Mouse (Mus musculus) limb, embryonic 12.5 days (tissue): ENCODE results near the gene Gm44805. TPM values are rescaled to one million over a fixed set of nuclear protein-coding genes. Genes with fewer than 3 reads are reported as not detected.

Experiments
- ATAC-seq: fragments of 200-750 bp; cut with Nextera tagmentation; 2 replicates; pipeline ENCODE4 v1.8.0; 2017; ENCODE audit warnings: low read depth, moderate TSS enrichment; ENCODE audit not compliant: insufficient number of reproducible peaks, insufficient read depth, low FRiP score, low TSS enrichment
- H3K27ac ChIP-seq: fragments of 300-500 bp; sonication (generic); 2 replicates; pipeline ENCODE4 v1.5.1; 2016; ENCODE audit warnings: mild to moderate bottlenecking, moderate library complexity
- H3K27me3 ChIP-seq: fragments of 300-500 bp; sonication (generic); 2 replicates; pipeline ENCODE4 v1.6.1; 2016; ENCODE audit warnings: mild to moderate bottlenecking, moderate library complexity
- H3K36me3 ChIP-seq: fragments of 300-500 bp; sonication (generic); 2 replicates; pipeline ENCODE4 v1.6.1; 2016; ENCODE audit warnings: mild to moderate bottlenecking, moderate library complexity
- H3K4me1 ChIP-seq: fragments of 300-500 bp; sonication (generic); replicated peaks from 2 replicates; pipeline ENCODE4 v1.6.1; 2016
- H3K4me2 ChIP-seq: fragments of 300-500 bp; sonication (generic); 2 replicates; pipeline ENCODE4 v1.6.1; 2016; ENCODE audit warnings: mild to moderate bottlenecking, moderate library complexity
- H3K4me3 ChIP-seq: fragments of 300-500 bp; sonication (generic); replicated peaks from 2 replicates; pipeline ENCODE4 v1.5.1; 2016; ENCODE audit warnings: mild to moderate bottlenecking
- H3K9ac ChIP-seq: fragments of 300-500 bp; sonication (generic); replicated peaks from 2 replicates; pipeline ENCODE4 v1.6.1; 2016; ENCODE audit warnings: mild to moderate bottlenecking, moderate library complexity
- H3K9me3 ChIP-seq: fragments of 300-500 bp; sonication (generic); 2 replicates; pipeline ENCODE4 v1.6.1; 2016; ENCODE audit warnings: mild to moderate bottlenecking, moderate library complexity
- WGBS: fragments of 180-500 bp; shearing (Covaris S2); methylation state at CpG from one replicate; pipeline ENCODE4 v1.1.7; 2016; 5-methylcytosine and 5-hydroxymethylcytosine counted together
- polyA plus RNA-seq: library from polyadenylated mRNA; unstranded; fragments of >200 nt; fragmentation: Nextera tagmentation; extraction: Ambion mirVana; gene quantifications from 2 replicates; pipeline ENCODE4 v1.2.1, GENCODE M21; 2016

Gene Gm44805
- polyA plus RNA-seq: not detected in 2 replicates

GRCm38 (mm10) chr7:19681202-19681694, at the start of gene Gm44805, which contains the start of gene Apoc4:
Gene Gm44805, minus strand, starts transcription at chr7:19681423.
Gene Apoc4, minus strand, starts transcription at chr7:19681479.
- 53% methylated on average over 8 of the region's 8 CpGs for WGBS

GRCm38 (mm10) chr7:19726541-19726940, 45.3 kb upstream of the Gm44805 start:
- H3K27ac ChIP-seq: no peak overlapping the region
- H3K4me3 ChIP-seq: no peak overlapping the region
- peaks cover under 1% of the 10 kb centered on the region for H3K9me3 ChIP-seq
- H3K4me1 ChIP-seq: no peaks in the 10 kb centered on the region
- WGBS: 95% methylated on average over 4 of the region's 4 CpGs
- no peak for ATAC-seq
- peaks cover 93% of the 10 kb centered on the region for H3K36me3 ChIP-seq
- H3K9ac ChIP-seq: no peak overlapping the region
- H3K27me3 ChIP-seq: no peaks in the 10 kb centered on the region
- H3K4me2 ChIP-seq: no peak overlapping the region

More at GRCm38 (mm10) chr7:19681202-19681694, at the start of gene Gm44805, which contains the start of gene Apoc4:
- Histone ChIP-seq H3K4me3 (no peak within 1 kb of the TSS), H3K36me3 (no peaks in the 10 kb centered on the region), H3K4me1 (no peaks in the 10 kb centered on the region), H3K4me2 (no peak within 1 kb of the TSS), H3K27me3 (no peaks in the 10 kb centered on the region), H3K9ac (no peak within 1 kb of the TSS), H3K27ac (no peak within 1 kb of the TSS), H3K9me3 (no peaks in the 10 kb centered on the region)
- no peak for ATAC-seq

- no peaks in the 10 kb centered on the region for H3K4me1 ChIP-seq
- no peak overlapping the region for H3K4me3 ChIP-seq
- no peak overlapping the region for H3K4me2 ChIP-seq
- peaks cover 13% of the 10 kb centered on the region for H3K9me3 ChIP-seq
- H3K9ac ChIP-seq: no peak overlapping the region
- WGBS: 93% methylated on average over 12 of the region's 12 CpGs
- H3K27me3 ChIP-seq: no peaks in the 10 kb centered on the region
- no peak for ATAC-seq
- peaks cover 93% of the 10 kb centered on the region for H3K36me3 ChIP-seq
- no peak overlapping the region for H3K27ac ChIP-seq
These were observed 42.9 kb upstream of the Gm44805 start for GRCm38 (mm10) chr7:19724167-19724566.

- Histone ChIP-seq H3K27me3 (no peaks in the 10 kb centered on the region), H3K27ac (no peak overlapping the region), H3K4me3 (no peak overlapping the region), H3K4me2 (no peak overlapping the region), H3K4me1 (no peaks in the 10 kb centered on the region), H3K36me3 (peaks cover 91% of the 10 kb centered on the region), H3K9me3 (peaks cover 13% of the 10 kb centered on the region), H3K9ac (no peak overlapping the region)
- WGBS: 90% methylated on average over 6 of the region's 6 CpGs
- no peak for ATAC-seq
These were observed 41.6 kb upstream of the Gm44805 start for GRCm38 (mm10) chr7:19722754-19723195.

- Histone ChIP-seq H3K4me3 (no peak overlapping the region), H3K9me3 (peaks cover 13% of the 10 kb centered on the region), H3K9ac (no peak overlapping the region), H3K27me3 (no peaks in the 10 kb centered on the region), H3K36me3 (peaks cover 63% of the 10 kb centered on the region), H3K4me2 (no peak overlapping the region), H3K27ac (no peak overlapping the region), H3K4me1 (peaks cover 6% of the 10 kb centered on the region)
- WGBS: 89% methylated on average over 4 of the region's 4 CpGs
- ATAC-seq: no peak
These were observed 38.0 kb upstream of the Gm44805 start for GRCm38 (mm10) chr7:19719200-19719599.

GRCm38 (mm10) chr7:19718297-19718952, 37.2 kb upstream of the Gm44805 start:
- H3K27ac ChIP-seq: no peak overlapping the region
- H3K4me2 ChIP-seq: no peak overlapping the region
- WGBS: 89% methylated on average over 5 of the region's 5 CpGs
- H3K4me1 ChIP-seq: peaks cover 14% of the 10 kb centered on the region
- peaks cover 13% of the 10 kb centered on the region for H3K9me3 ChIP-seq
- no peak overlapping the region for H3K4me3 ChIP-seq
- ATAC-seq: no peak
- H3K36me3 ChIP-seq: peaks cover 62% of the 10 kb centered on the region
- no peak overlapping the region for H3K9ac ChIP-seq
- no peaks in the 10 kb centered on the region for H3K27me3 ChIP-seq

GRCm38 (mm10) chr7:19717346-19717745, 36.1 kb upstream of the Gm44805 start:
- H3K36me3 ChIP-seq: peaks cover 63% of the 10 kb centered on the region
- no peak overlapping the region for H3K9ac ChIP-seq
- ATAC-seq: no peak
- H3K4me2 ChIP-seq: no peak overlapping the region
- peaks cover 13% of the 10 kb centered on the region for H3K9me3 ChIP-seq
- H3K27me3 ChIP-seq: no peaks in the 10 kb centered on the region
- WGBS: 91% methylated on average over 4 of the region's 4 CpGs
- no peak overlapping the region for H3K4me3 ChIP-seq
- H3K4me1 ChIP-seq: peaks cover 15% of the 10 kb centered on the region
- H3K27ac ChIP-seq: no peak overlapping the region

- Histone ChIP-seq H3K9me3 (peaks cover 13% of the 10 kb centered on the region), H3K27ac (peak overlapping the region; percentile 77; the same call in 1 of the 2 replicates), H3K36me3 (peaks cover 68% of the 10 kb centered on the region), H3K4me1 (peaks cover 15% of the 10 kb centered on the region), H3K27me3 (no peaks in the 10 kb centered on the region), H3K9ac (no peak overlapping the region), H3K4me2 (peak overlapping the region; percentile 62), H3K4me3 (no peak overlapping the region)
- no peak for ATAC-seq
- 62% methylated on average over 2 of the region's 2 CpGs for WGBS
These were observed 35.6 kb upstream of the Gm44805 start for GRCm38 (mm10) chr7:19716822-19717221.

- no peak for ATAC-seq
- H3K36me3 ChIP-seq: peaks cover 69% of the 10 kb centered on the region
- H3K4me2 ChIP-seq: peak overlapping the region; percentile 62
- H3K4me3 ChIP-seq: peak overlapping the region; percentile 100
- peak overlapping the region; percentile 77 for H3K27ac ChIP-seq
- peaks cover 8% of the 10 kb centered on the region for H3K9me3 ChIP-seq
- WGBS: 6% methylated on average over 18 of the region's 18 CpGs
- peak overlapping the region; percentile 24 for H3K9ac ChIP-seq
- H3K27me3 ChIP-seq: no peaks in the 10 kb centered on the region
- peaks cover 15% of the 10 kb centered on the region for H3K4me1 ChIP-seq
These were observed 34.9 kb upstream of the Gm44805 start for GRCm38 (mm10) chr7:19716055-19716682.

- Histone ChIP-seq H3K9ac (peak within 1 kb of the TSS; percentile 94), H3K27me3 (no peaks in the 10 kb centered on the region), H3K9me3 (0 out of 2 replicates have a peak, but pooled peaks cover 2% of the 10 kb centered on the region), H3K4me2 (peak within 1 kb of the TSS; percentile 90), H3K4me3 (peak within 1 kb of the TSS; percentile 100), H3K27ac (peak within 1 kb of the TSS; percentile 77), H3K4me1 (peaks cover 15% of the 10 kb centered on the region), H3K36me3 (peaks cover 68% of the 10 kb centered on the region)
- peak; percentile 99 for ATAC-seq
- WGBS: under 1% methylated on average over 59 of the region's 59 CpGs
These were observed 34.2 kb upstream of the Gm44805 start, which contains the start of gene Tomm40 for GRCm38 (mm10) chr7:19715239-19716054. Gene Tomm40, minus strand, starts transcription at chr7:19715438.

GRCm38 (mm10) chr7:19714836-19715235, 33.6 kb upstream of the Gm44805 start:
- Histone ChIP-seq H3K36me3 (peaks cover 68% of the 10 kb centered on the region), H3K27ac (peak overlapping the region; percentile 69), H3K9ac (peak overlapping the region; percentile 94), H3K4me3 (peak overlapping the region; percentile 100), H3K9me3 (no peaks in the 10 kb centered on the region), H3K27me3 (no peaks in the 10 kb centered on the region), H3K4me1 (peaks cover 15% of the 10 kb centered on the region), H3K4me2 (peak overlapping the region; percentile 90)
- ATAC-seq: no peak
- under 1% methylated on average over 39 of the region's 39 CpGs for WGBS
